Mouse (Mus musculus) G1E (cell line): ENCODE measurements around the gene Wwox. TPM values are rescaled to one million over a fixed set of nuclear protein-coding genes. Genes with fewer than 3 reads are reported as not detected.

Experiments used
- ATAC-seq: 2 replicates; pipeline ENCODE4 v1.8.0; 2016; ENCODE audit warnings: mild to moderate bottlenecking; ENCODE audit not compliant: insufficient number of reproducible peaks, poor library complexity, low FRiP score, severe bottlenecking; ENCODE audit errors: extremely low read depth
- DNase-seq: peaks from one replicate; pipeline ENCODE4 v3.0.0; 2012; ENCODE audit warnings: low spot score
- H3K27me3 ChIP-seq: 2 replicates; pipeline ENCODE4 v1.6.1; 2012; ENCODE audit warnings: mild to moderate bottlenecking, low read length, inconsistent platforms; ENCODE audit not compliant: insufficient read depth
- H3K36me3 ChIP-seq: replicated peaks from 2 replicates; pipeline ENCODE3; 2012; ENCODE audit warnings: mild to moderate bottlenecking, inconsistent platforms
- H3K4me1 ChIP-seq: 2 replicates; pipeline ENCODE4 v1.6.1; 2012; ENCODE audit warnings: low read depth, low read length, inconsistent platforms, mixed read lengths; ENCODE audit not compliant: insufficient read depth
- H3K4me3 ChIP-seq: 2 replicates; pipeline ENCODE4 v1.5.1; 2012; ENCODE audit warnings: low read depth, mild to moderate bottlenecking, inconsistent platforms, low read length, moderate library complexity, mixed read lengths
- H3K9me3 ChIP-seq: replicated peaks from 2 replicates; pipeline ENCODE4 v1.6.1; 2012; ENCODE audit warnings: inconsistent platforms
- CTCF ChIP-seq: IDR thresholded peaks from 2 replicates; pipeline ENCODE4 v1.5.1; 2012; ENCODE audit warnings: low read depth, low read length, inconsistent platforms, mixed read lengths
- GATA1 ChIP-seq: IDR thresholded peaks from 2 replicates; pipeline ENCODE4 v1.6.1; 2012; ENCODE audit warnings: borderline replicate concordance, low read length, inconsistent platforms, mixed read lengths
- GATA2 ChIP-seq: IDR thresholded peaks from 2 replicates; pipeline ENCODE4 v1.6.1; 2012; ENCODE audit warnings: low read depth, low read length, inconsistent platforms, borderline replicate concordance
- POLR2AphosphoS5 ChIP-seq: IDR thresholded peaks from 2 replicates; pipeline ENCODE4 v1.6.1; 2012; ENCODE audit warnings: low read depth, low read length, inconsistent platforms; ENCODE audit not compliant: insufficient replicate concordance
- TAL1 ChIP-seq: conservative IDR thresholded peaks from 2 replicates; pipeline ENCODE4 v1.6.1; 2012; ENCODE audit warnings: low read depth, low read length, inconsistent platforms, mixed read lengths
- polyA plus RNA-seq: library from polyadenylated mRNA; stranded (reverse); fragments of >175 nt; gene quantifications from 2 replicates; pipeline ENCODE4 v1.2.3, GENCODE M21; 2012
- total RNA-seq, 2 experiments: library from RNA; stranded (forward) in 1 of 2; stranded (reverse) in 1 of 2; fragments of 200-1000 nt in 1 of 2; fragments of >200 nt in 1 of 2; fragmentation: Nextera tagmentation in 1 of 2; gene quantifications; 2 replicates each; pipeline ENCODE4 v1.2.3; 2014 to 2017

The Wwox gene
- total and polyA plus RNA-seq, 3 experiments: 5.8 to 33.9 (median 7.2) TPM

DNA sequence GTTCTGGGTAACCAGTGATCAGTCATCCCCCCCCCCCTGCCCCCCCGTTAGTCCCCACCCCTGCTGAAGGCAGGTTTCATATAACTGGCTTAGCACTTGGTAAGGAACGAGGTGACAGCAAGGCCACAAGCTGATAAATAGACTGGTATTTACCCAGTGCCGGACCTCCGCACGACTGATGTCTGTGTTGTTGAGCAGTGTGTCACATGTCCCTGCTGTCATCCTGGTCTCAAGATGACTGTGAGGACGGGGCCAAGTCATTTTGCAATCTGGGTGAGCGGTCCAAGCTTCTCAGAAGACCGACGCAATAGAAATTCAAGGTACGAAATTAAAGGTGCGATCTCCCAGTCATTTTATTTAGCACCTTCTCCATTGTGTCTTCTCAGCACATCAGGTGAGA lies 538.3 kb downstream of the Wwox start:
- DNase-seq (no peak), ATAC-seq (no peak)
- TF ChIP-seq CTCF (no peak), GATA1 (no peak), POLR2AphosphoS5 (no peak), TAL1 (no peak), GATA2 (no peak)

DNA sequence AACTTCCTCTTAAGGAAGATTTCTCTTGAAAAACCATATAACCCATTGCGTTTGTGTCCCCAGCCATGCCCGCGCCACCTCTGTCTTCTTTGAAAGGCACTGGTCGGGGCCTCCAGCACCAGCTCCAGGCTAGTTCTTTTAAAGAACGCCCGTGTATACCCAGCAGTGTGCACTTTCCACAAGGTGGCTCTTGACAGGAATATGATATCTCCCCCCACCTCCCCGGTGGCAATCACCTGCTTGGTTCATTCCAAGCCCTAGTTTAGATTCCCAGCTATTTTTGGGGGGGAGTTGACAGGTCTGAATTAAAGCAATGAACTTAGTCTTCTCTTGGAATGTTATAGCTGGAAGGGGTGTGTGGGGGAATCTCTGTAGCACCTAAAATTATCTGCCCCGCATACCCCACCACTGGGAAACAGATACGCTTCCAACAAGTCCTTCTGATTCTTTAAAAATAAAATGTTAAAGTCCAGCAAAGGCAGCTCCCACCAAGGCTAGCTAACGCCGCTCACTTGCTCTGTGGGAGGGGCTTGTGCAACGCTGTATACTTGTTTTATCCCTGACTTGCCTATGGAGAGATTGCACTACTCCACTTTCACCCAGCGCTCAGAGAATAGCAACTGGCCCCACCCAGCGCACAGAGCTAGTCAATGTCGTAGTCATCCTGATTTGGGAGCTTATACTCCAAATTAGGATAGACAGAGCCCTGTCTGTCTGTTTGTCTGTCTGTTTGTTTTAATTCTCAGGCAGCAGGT lies 538.9 kb downstream of the Wwox start:
- no peak for ATAC-seq
- TF ChIP-seq GATA1: no peak
- TF ChIP-seq GATA2: no peak
- no peak for TF ChIP-seq POLR2AphosphoS5
- TF ChIP-seq CTCF: no peak
- no peak for TF ChIP-seq TAL1
- H3K4me3 ChIP-seq: no peak overlapping the region
- H3K36me3 ChIP-seq: no peaks in the 10 kb centered on the region
- DNase-seq: no peak
- no peaks in the 10 kb centered on the region for H3K27me3 ChIP-seq
- H3K4me1 ChIP-seq: no peaks in the 10 kb centered on the region
- peaks cover 81% of the 10 kb centered on the region for H3K9me3 ChIP-seq

More for the DNA sequence above, 538.3 kb downstream of the Wwox start:
- Histone ChIP-seq H3K4me3 (no peak overlapping the region), H3K27me3 (no peaks in the 10 kb centered on the region), H3K36me3 (no peaks in the 10 kb centered on the region), H3K9me3 (peaks cover 80% of the 10 kb centered on the region), H3K4me1 (no peaks in the 10 kb centered on the region)

DNA sequence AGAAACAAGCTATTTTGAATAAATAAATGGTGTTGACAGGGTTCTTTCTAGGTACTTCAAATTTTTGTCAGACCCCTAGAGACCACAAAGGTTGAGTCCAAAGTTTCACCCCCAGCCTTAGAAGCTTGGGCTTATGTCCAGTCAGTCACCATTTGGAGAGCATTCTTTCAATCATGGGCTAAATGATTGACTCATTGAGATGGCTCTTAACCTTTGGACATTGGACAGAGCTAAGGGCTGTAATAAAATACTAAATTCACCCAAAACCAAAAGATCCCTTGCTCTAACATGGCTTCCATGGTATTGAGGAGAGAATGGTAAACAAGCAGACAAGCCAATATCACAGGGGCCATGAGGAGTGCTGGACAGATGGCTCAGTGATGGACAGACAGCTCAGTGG lies 540.2 kb downstream of the Wwox start:
- Histone ChIP-seq H3K36me3 (no peaks in the 10 kb centered on the region), H3K9me3 (peaks cover 85% of the 10 kb centered on the region), H3K27me3 (no peaks in the 10 kb centered on the region), H3K4me1 (no peaks in the 10 kb centered on the region), H3K4me3 (no peak overlapping the region)
- DNase-seq (no peak), ATAC-seq (no peak)
- TF ChIP-seq POLR2AphosphoS5: no peak
- no peak for TF ChIP-seq GATA1

DNA sequence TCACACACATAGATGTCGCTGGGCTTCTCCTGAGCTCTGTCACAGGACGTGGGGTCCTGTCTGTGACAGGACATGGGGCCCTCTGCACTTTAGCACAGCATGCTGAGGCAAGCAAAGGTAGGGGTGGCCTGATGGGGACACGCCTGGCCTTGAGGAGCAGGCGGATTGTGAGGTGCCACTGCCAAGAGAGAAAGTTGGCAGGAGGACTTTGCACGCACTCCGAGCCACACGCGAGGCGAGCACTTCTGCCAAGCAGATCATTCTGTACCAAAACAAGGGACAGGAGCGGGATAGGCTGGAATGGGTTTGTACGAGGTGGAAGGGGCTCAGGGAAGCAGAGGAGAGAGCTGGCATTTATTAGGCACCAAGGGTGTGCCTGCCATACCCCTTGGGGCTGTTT lies 543.3 kb downstream of the Wwox start:
- no peak for TF ChIP-seq GATA1
- TF ChIP-seq POLR2AphosphoS5: no peak
- TF ChIP-seq CTCF: no peak
- no peak for TF ChIP-seq TAL1
- no peak for TF ChIP-seq GATA2
- peaks cover 85% of the 10 kb centered on the region for H3K9me3 ChIP-seq
- ATAC-seq (no peak), DNase-seq (no peak)
- H3K4me3 ChIP-seq: no peak overlapping the region; the same call in 1 of the 2 replicates
- H3K27me3 ChIP-seq: no peaks in the 10 kb centered on the region
- no peaks in the 10 kb centered on the region for H3K36me3 ChIP-seq
- H3K4me1 ChIP-seq: no peaks in the 10 kb centered on the region

DNA sequence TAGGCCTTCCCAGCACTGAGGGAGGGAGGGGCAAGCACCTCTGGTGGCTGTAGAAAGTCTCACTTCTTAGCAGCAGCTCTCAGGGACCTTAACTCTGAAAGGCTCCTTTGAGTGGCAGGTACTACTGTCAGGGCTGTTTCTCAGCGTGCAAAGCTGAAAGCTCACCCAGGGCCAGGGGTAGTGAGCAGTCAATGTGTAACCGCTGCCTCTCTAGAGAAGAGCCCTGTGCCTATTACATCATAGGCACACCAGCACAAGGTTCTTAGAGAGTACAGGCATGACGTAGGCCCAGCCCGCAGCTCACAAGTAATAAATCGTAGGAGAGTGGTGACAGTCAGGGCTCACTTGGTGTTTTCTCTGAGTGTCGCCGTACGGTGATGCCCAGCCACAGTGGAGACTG lies 545.0 kb downstream of the Wwox start:
- TF ChIP-seq POLR2AphosphoS5 (no peak), GATA1 (no peak), CTCF (no peak), GATA2 (no peak)

DNA sequence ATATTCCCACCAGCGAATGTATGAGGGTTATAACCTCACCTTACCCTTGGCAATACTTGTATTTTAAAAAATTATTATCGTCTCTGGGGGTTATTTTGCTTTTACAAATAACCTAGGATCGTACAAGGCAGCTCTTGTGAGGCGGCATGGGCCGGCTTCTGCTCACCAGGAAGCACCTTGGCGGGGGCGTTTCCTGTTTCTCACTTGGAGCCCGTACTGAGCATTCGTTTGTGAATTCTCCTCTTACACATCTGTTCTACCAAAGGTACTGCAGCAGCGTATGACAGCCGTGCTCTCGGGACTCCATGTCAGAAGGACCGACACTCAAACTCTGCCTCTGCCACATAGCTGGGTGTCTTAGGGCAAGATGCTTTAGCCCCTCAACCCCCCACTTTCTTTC lies 546.5 kb downstream of the Wwox start:
- ATAC-seq (no peak), DNase-seq (no peak)
- TF ChIP-seq GATA1 (no peak), GATA2 (no peak), TAL1 (no peak), CTCF (no peak), POLR2AphosphoS5 (no peak)
- Histone ChIP-seq H3K4me1 (no peaks in the 10 kb centered on the region), H3K4me3 (no peak overlapping the region), H3K36me3 (no peaks in the 10 kb centered on the region), H3K27me3 (no peaks in the 10 kb centered on the region), H3K9me3 (peaks cover 88% of the 10 kb centered on the region)

More for the DNA sequence above, 545.0 kb downstream of the Wwox start:
- no peak for ATAC-seq
- no peaks in the 10 kb centered on the region for H3K4me1 ChIP-seq
- no peak for DNase-seq
- H3K27me3 ChIP-seq: no peaks in the 10 kb centered on the region
- peaks cover 90% of the 10 kb centered on the region for H3K9me3 ChIP-seq
- H3K4me3 ChIP-seq: no peak overlapping the region
- H3K36me3 ChIP-seq: no peaks in the 10 kb centered on the region
